Mouse (Mus musculus) midbrain, postnatal 0 days (tissue): ENCODE results near the gene Txndc12. TPM values are rescaled to one million over a fixed set of nuclear protein-coding genes. Genes with fewer than 3 reads are reported as not detected.

Experiments used
- ATAC-seq: fragments of 200-750 bp; cut with Nextera tagmentation; 2 replicates; pipeline ENCODE4 v1.8.0; 2017; ENCODE audit warnings: moderate number of reproducible peaks, mild to moderate bottlenecking, moderate TSS enrichment, moderate library complexity; ENCODE audit not compliant: low FRiP score
- DNase-seq: peaks from one replicate; pipeline ENCODE4 v3.0.0-alpha.2; 2015; ENCODE audit warnings: low spot score
- H3K27ac ChIP-seq: fragments of 300-500 bp; sonication (generic); 2 replicates; pipeline ENCODE4 v1.5.1; 2014; ENCODE audit warnings: low read depth, mild to moderate bottlenecking, low read length, mixed read lengths
- H3K27me3 ChIP-seq: fragments of 300-500 bp; sonication (generic); 2 replicates; pipeline ENCODE4 v1.6.1; 2014; ENCODE audit warnings: low read length, control low read depth, mixed read lengths; ENCODE audit not compliant: insufficient read depth
- H3K36me3 ChIP-seq: fragments of 300-500 bp; sonication (generic); 2 replicates; pipeline ENCODE4 v1.6.1; 2014; ENCODE audit warnings: low read length, control low read depth, mixed read lengths; ENCODE audit not compliant: insufficient read depth
- H3K4me1 ChIP-seq: fragments of 300-500 bp; sonication (generic); 2 replicates; pipeline ENCODE4 v1.6.1; 2014; ENCODE audit warnings: mild to moderate bottlenecking, control low read depth, antibody characterized with exemption, low read length, mixed read lengths; ENCODE audit not compliant: insufficient read depth
- H3K4me2 ChIP-seq: fragments of 300-500 bp; sonication (generic); 2 replicates; pipeline ENCODE4 v1.6.1; 2014; ENCODE audit warnings: low read depth, mild to moderate bottlenecking, low read length, mixed read lengths; ENCODE audit not compliant: poor library complexity, severe bottlenecking
- H3K4me3 ChIP-seq: fragments of 300-500 bp; sonication (generic); 2 replicates; pipeline ENCODE4 v1.5.1; 2014; ENCODE audit warnings: low read depth, mild to moderate bottlenecking, low read length, moderate library complexity
- H3K9ac ChIP-seq: fragments of 300-500 bp; sonication (generic); replicated peaks from 2 replicates; pipeline ENCODE4 v1.6.1; 2014; ENCODE audit warnings: mild to moderate bottlenecking, low read length, moderate library complexity, mixed read lengths; ENCODE audit not compliant: poor library complexity, severe bottlenecking
- H3K9me3 ChIP-seq: fragments of 300-500 bp; sonication (generic); 2 replicates; pipeline ENCODE4 v1.6.1; 2016; ENCODE audit warnings: low read length, control low read depth
- CTCF ChIP-seq: IDR thresholded peaks from 2 replicates; pipeline ENCODE4 v1.5.1; 2016; ENCODE audit warnings: antibody characterized with exemption, mild to moderate bottlenecking
- WGBS: fragments of 180-500 bp; shearing (Covaris S2); extraction: QIAGEN DNeasy Blood & Tissue Kit; methylation state at CpG from one replicate; pipeline ENCODE4 v1.1.7; 2014; 5-methylcytosine and 5-hydroxymethylcytosine counted together
- polyA plus RNA-seq: library from polyadenylated mRNA; unstranded; fragments of >200 nt; fragmentation: Nextera tagmentation; extraction: Ambion mirVana; gene quantifications from 2 replicates; pipeline ENCODE4 v1.2.1, GENCODE M21; 2015
- total RNA-seq: library from RNA; depleted of rRNA; stranded (reverse); fragments of >200 nt; gene quantifications from 2 replicates; pipeline ENCODE4 v1.2.3, GENCODE M21; 2014

Txndc12 gene
- total and polyA plus RNA-seq, 2 experiments from 2014 or later: 36.1 to 61.0 TPM

GRCm38 (mm10) chr4:108848505-108848848 lies 14.1 kb downstream of the Txndc12 start, which contains the start of gene A730015C16Rik:
Gene A730015C16Rik, minus strand, starts transcription at chr4:108848619.
- H3K9ac ChIP-seq: peak within 1 kb of the TSS; percentile 70
- TF ChIP-seq CTCF: no peak
- no peaks in the 10 kb centered on the region for H3K9me3 ChIP-seq
- DNase-seq: peak; percentile 28
- H3K36me3 ChIP-seq: 0 out of 2 replicates have a peak, but pooled peaks cover 1% of the 10 kb centered on the region
- H3K4me2 ChIP-seq: peak within 1 kb of the TSS; percentile 96
- peak within 1 kb of the TSS; percentile 71 for H3K27ac ChIP-seq
- 15% methylated on average over 20 of the region's 20 CpGs for WGBS
- H3K27me3 ChIP-seq: no peaks in the 10 kb centered on the region
- peaks cover 11% of the 10 kb centered on the region; the same call in 1 of the 2 replicates for H3K4me1 ChIP-seq
- peak within 1 kb of the TSS; percentile 91 for H3K4me3 ChIP-seq
- peak; percentile 36; the same call in 1 of the 2 replicates for ATAC-seq

DNA sequence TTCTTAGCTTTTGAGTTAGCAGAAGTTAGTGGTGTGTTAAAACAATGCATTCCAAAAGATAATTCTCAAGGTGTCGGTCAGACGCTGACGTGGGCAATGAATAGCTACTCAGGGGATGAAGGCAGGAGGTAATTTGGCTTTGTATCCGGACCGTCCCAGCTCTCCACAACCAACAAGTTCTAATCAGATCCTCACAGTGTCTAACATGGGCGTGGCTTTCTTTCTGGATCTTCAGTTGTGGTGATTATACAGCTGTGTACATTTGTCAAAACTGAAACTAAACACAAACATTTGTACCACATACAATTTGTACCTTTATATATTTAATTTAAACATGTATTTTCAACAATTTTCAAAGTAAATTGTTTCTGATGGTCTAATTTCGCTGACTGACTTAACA lies 32.4 kb downstream of the Txndc12 start:
- no peak for TF ChIP-seq CTCF
- Histone ChIP-seq H3K27me3 (no peaks in the 10 kb centered on the region), H3K9ac (no peak overlapping the region), H3K27ac (no peak overlapping the region), H3K4me1 (no peaks in the 10 kb centered on the region), H3K9me3 (no peaks in the 10 kb centered on the region), H3K4me3 (no peak overlapping the region), H3K4me2 (no peak overlapping the region), H3K36me3 (peaks cover 19% of the 10 kb centered on the region; the same call in 1 of the 2 replicates)
- ATAC-seq (no peak), DNase-seq (no peak)
- whole genome bisulfite sequencing: 88% methylated on average over 7 of the region's 7 CpGs

DNA sequence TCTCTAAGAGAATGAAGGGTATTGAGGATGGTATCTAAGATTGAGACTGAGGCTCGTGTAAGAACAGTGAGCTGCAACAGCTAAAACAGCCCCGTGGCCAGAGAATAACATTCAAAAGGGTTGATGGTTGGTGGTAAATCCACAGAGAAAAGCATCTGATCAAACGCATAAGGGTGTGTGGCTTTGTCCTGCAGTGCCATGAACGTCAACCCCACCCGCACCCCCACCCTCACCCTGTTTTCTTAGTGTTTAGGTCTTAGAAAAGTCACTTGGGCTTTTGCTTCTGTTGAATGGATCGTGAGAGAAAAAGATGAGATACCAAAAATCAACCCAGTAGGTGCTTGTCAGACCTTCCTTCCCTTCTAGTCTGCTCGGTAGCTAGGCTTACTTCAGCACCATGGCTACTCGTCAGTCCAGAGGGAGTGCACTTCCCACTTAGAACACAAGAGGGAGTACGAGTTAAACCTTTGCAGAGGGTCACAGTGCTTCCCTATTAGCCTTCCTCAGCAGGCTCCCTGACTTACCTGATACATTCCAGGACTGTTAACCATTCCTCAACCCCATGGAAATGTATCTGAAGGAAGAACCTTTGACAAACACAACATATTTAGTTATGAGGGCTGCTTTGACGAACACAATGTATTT lies 35.5 kb downstream of the Txndc12 start:
- peak; percentile 90 for ATAC-seq
- no peak overlapping the region for H3K9ac ChIP-seq
- WGBS: 35% methylated on average over 10 of the region's 10 CpGs
- H3K27ac ChIP-seq: no peak overlapping the region
- H3K4me3 ChIP-seq: no peak overlapping the region
- no peaks in the 10 kb centered on the region for H3K36me3 ChIP-seq
- H3K4me2 ChIP-seq: no peak overlapping the region
- no peaks in the 10 kb centered on the region for H3K27me3 ChIP-seq
- peak; percentile 96 for DNase-seq
- H3K9me3 ChIP-seq: no peaks in the 10 kb centered on the region
- H3K4me1 ChIP-seq: no peaks in the 10 kb centered on the region
- TF ChIP-seq CTCF: peak; percentile 99

DNA sequence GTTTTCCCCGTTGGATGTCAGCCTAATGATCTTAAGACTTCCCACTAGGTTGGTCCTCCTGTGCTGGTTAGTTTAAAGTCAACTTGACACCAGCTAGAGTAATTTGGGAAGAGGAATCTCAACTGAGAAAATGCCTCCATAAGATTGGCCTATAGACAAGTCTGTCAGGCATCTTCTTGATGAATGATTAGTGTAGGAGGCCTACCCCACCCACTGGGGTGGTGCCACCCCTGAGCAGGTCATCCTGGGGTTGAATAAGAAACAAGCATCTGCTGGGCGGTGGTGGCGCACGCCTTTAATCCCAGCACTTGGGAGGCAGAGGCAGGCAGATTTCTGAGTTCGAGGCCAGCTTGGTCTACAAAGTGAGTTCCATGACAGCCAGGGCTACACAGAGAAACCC lies 39.3 kb downstream of the Txndc12 start:
- no peak overlapping the region for H3K4me2 ChIP-seq
- whole genome bisulfite sequencing: 88% methylated on average over 5 of the region's 5 CpGs
- no peak for ATAC-seq
- no peaks in the 10 kb centered on the region for H3K9me3 ChIP-seq
- no peaks in the 10 kb centered on the region for H3K27me3 ChIP-seq
- no peak for TF ChIP-seq CTCF
- H3K4me3 ChIP-seq: no peak overlapping the region
- DNase-seq: no peak
- no peaks in the 10 kb centered on the region for H3K4me1 ChIP-seq
- H3K36me3 ChIP-seq: no peaks in the 10 kb centered on the region
- H3K9ac ChIP-seq: no peak overlapping the region
- H3K27ac ChIP-seq: no peak overlapping the region

- Histone ChIP-seq H3K9me3 (no peaks in the 10 kb centered on the region), H3K27me3 (no peaks in the 10 kb centered on the region), H3K36me3 (no peaks in the 10 kb centered on the region), H3K4me3 (no peak overlapping the region), H3K4me2 (no peak overlapping the region), H3K27ac (no peak overlapping the region), H3K4me1 (no peaks in the 10 kb centered on the region), H3K9ac (no peak overlapping the region)
- DNase-seq: no peak
- TF ChIP-seq CTCF: no peak
- ATAC-seq: no peak
- 80% methylated on average over 6 of the region's 6 CpGs for WGBS
Measured at GRCm38 (mm10) chr4:108877901-108878300, 43.5 kb downstream of the Txndc12 start.

DNA sequence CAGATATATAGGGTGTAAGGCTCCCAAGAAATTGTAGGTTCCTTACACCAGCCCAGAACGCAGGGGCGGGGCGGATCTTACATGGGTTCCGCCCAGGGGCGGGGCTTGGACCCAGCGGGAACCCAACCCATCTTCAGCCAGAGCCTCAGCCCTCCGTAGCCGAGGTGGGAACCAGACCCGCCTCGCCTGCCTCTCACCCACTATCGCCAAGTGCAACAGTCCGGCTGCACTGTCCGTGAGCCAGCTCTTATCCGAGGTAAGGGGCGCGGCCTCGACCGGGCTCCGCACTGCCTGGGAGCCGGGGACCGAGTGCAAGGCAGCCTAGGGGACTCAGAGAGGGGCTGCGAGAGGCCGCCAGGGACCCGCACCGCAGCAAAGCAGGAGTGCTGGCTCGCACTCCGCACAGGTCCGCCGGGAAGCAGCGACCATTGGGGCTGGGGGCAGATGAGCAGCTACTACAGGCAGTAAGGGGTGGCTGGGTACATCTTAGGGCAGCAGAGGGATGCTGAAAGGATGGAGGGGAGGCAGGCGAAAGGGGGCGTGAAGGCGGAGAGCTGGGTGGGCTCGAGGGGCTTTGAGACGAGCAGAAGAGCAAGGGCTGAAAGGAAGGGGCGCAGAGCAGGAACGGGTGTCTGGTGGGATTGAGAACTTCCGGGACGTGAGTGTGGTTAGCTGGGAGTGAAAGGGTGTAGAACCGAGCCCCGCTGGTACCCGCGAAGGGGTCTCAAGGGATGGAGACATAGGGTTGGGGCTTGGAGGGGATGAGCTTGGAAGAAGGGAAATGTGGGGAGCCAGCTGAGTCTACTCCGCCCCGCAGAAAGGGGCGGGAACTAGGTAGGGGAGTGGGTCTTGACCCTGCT lies 44.8 kb downstream of the Txndc12 start, which contains the start of gene Rab3b:
Rab3b (plus strand) TSS at position 101 of the 860 bp plus-strand sequence.
- WGBS: under 1% methylated on average over 46 of the region's 46 CpGs

More for the DNA sequence above, 44.8 kb downstream of the Txndc12 start, which contains the start of gene Rab3b:
- Histone ChIP-seq H3K4me3 (peak within 1 kb of the TSS; percentile 82), H3K9me3 (no peaks in the 10 kb centered on the region), H3K36me3 (no peaks in the 10 kb centered on the region), H3K4me1 (no peaks in the 10 kb centered on the region), H3K27ac (peak within 1 kb of the TSS; percentile 74), H3K9ac (peak within 1 kb of the TSS; percentile 87), H3K27me3 (no peaks in the 10 kb centered on the region), H3K4me2 (peak within 1 kb of the TSS; percentile 70)
- ATAC-seq: peak; percentile 88
- peak; percentile 80 for DNase-seq
- TF ChIP-seq CTCF: 0 out of 2 replicates have a peak, but pooled peaks have one; percentile 2
